Mouse (Mus musculus) MEL (cell line): ENCODE data around the gene Haus2. TPM values are rescaled to one million over a fixed set of nuclear protein-coding genes. Genes with fewer than 3 reads are reported as not detected.
"Not testable (repeated sequence)": the region's sequence is repeated elsewhere in the genome, so short reads cannot be mapped to it uniquely, and the experiment has no call there.

ENCODE experiments used
- DNase-seq: peaks from one replicate; pipeline ENCODE4 v3.0.0; 2011; ENCODE audit warnings: low read depth, low spot score
- H3K27ac ChIP-seq: 2 replicates; pipeline ENCODE4 v1.5.1; 2012; ENCODE audit warnings: low read depth, mild to moderate bottlenecking, control low read depth, low read length, moderate library complexity; ENCODE audit not compliant: control insufficient read depth
- H3K27me3 ChIP-seq, 2 experiments: fragments of 150-350 bp in 1 of 2; sonication (generic) in 1 of 2; 2 replicates each; pipeline ENCODE4 v1.6.1; 2012; ENCODE audit warnings: low read length in 2 of 2, mild to moderate bottlenecking in 2 of 2, improper control_type of control experiment in 1 of 2, moderate library complexity in 1 of 2; ENCODE audit not compliant: insufficient read depth in 2 of 2, control insufficient read depth in 1 of 2
- H3K36me3 ChIP-seq, 2 experiments: 2 replicates each; pipeline ENCODE4 v1.6.1; 2012 to 2014; ENCODE audit warnings: low read length in 2 of 2, improper control_type of control experiment in 1 of 2, inconsistent platforms in 1 of 2, mild to moderate bottlenecking in 1 of 2; ENCODE audit not compliant: insufficient read depth in 2 of 2, control insufficient read depth in 1 of 2
- H3K4me1 ChIP-seq, 2 experiments: fragments of 150-350 bp in 1 of 2; sonication (generic) in 1 of 2; 2 replicates each; pipeline ENCODE4 v1.6.1; 2012; ENCODE audit warnings: low read length in 2 of 2, improper control_type of control experiment in 1 of 2, mild to moderate bottlenecking in 1 of 2; ENCODE audit not compliant: insufficient read depth in 2 of 2, control insufficient read depth in 1 of 2
- H3K4me3 ChIP-seq, 2 experiments: fragments of 150-350 bp in 1 of 2; sonication (generic) in 1 of 2; 2 replicates each; pipeline ENCODE4 v1.5.1; 2012; ENCODE audit warnings: low read depth in 2 of 2, low read length in 2 of 2, mild to moderate bottlenecking in 2 of 2, moderate library complexity in 2 of 2, control low read depth in 1 of 2, improper control_type of control experiment in 1 of 2; ENCODE audit not compliant: control insufficient read depth in 1 of 2, insufficient read depth in 1 of 2
- H3K79me2 ChIP-seq: 2 replicates; pipeline ENCODE4 v1.6.1; 2012; ENCODE audit warnings: mild to moderate bottlenecking, low read length, moderate library complexity; ENCODE audit not compliant: control insufficient read depth, poor library complexity, insufficient read depth
- H3K9ac ChIP-seq: 2 replicates; pipeline ENCODE4 v1.6.1; 2012; ENCODE audit warnings: low read depth, mild to moderate bottlenecking, control low read depth, low read length, moderate library complexity; ENCODE audit not compliant: control insufficient read depth, poor library complexity, severe bottlenecking
- H3K9me3 ChIP-seq: fragments of 150-350 bp; sonication (generic); replicated peaks from 2 replicates; pipeline ENCODE4 v1.6.1; 2012; ENCODE audit warnings: mild to moderate bottlenecking, low read length, improper control_type of control experiment, moderate library complexity; ENCODE audit not compliant: insufficient read depth
- BHLHE40 ChIP-seq: IDR thresholded peaks from 2 replicates; pipeline ENCODE4 v1.6.1; 2012; ENCODE audit warnings: low read depth, mild to moderate bottlenecking, inconsistent platforms, low read length, improper control_type of control experiment, borderline replicate concordance
- CHD1 ChIP-seq: IDR thresholded peaks from 2 replicates; pipeline ENCODE4 v1.6.1; 2012; ENCODE audit warnings: low read depth, mild to moderate bottlenecking, inconsistent platforms, low read length, improper control_type of control experiment
- CHD2 ChIP-seq: IDR thresholded peaks from 2 replicates; pipeline ENCODE4 v1.6.1; 2011; ENCODE audit warnings: low read length, improper control_type of control experiment
- ELF1 ChIP-seq: IDR thresholded peaks from 2 replicates; pipeline ENCODE4 v1.6.1; 2014; ENCODE audit warnings: low read depth, mild to moderate bottlenecking, inconsistent platforms, low read length, improper control_type of control experiment, moderate library complexity
- EP300 ChIP-seq, 2 experiments: IDR thresholded peaks; 2 replicates each; pipeline ENCODE4 v1.6.1; 2011; ENCODE audit warnings: improper control_type of control experiment in 2 of 2, low read length in 2 of 2, low read depth in 1 of 2, mild to moderate bottlenecking in 1 of 2
- ETS1 ChIP-seq: IDR thresholded peaks from 2 replicates; pipeline ENCODE4 v1.6.1; 2012; ENCODE audit warnings: low read depth, mild to moderate bottlenecking, inconsistent platforms, low read length, improper control_type of control experiment, moderate library complexity
- GABPA ChIP-seq: IDR thresholded peaks from 2 replicates; pipeline ENCODE4 v1.6.1; 2012; ENCODE audit warnings: low read depth, mild to moderate bottlenecking, inconsistent platforms, low read length, improper control_type of control experiment, moderate library complexity
- GATA1 ChIP-seq: IDR thresholded peaks from 2 replicates; pipeline ENCODE4 v1.6.1; 2011; ENCODE audit warnings: low read depth, low read length, improper control_type of control experiment
- JUND ChIP-seq: IDR thresholded peaks from 2 replicates; pipeline ENCODE4 v1.6.1; 2011; ENCODE audit warnings: low read depth, mild to moderate bottlenecking, improper control_type of control experiment, low read length
- MAFK ChIP-seq: IDR thresholded peaks from 2 replicates; pipeline ENCODE4 v1.6.1; 2011; ENCODE audit warnings: low read depth, mild to moderate bottlenecking, low read length, improper control_type of control experiment, borderline replicate concordance
- MAX ChIP-seq: IDR thresholded peaks from 2 replicates; pipeline ENCODE4 v1.6.1; 2011; ENCODE audit warnings: low read length, improper control_type of control experiment
- MAZ ChIP-seq: IDR thresholded peaks from 2 replicates; pipeline ENCODE4 v1.6.1; 2012; ENCODE audit warnings: low read depth, mild to moderate bottlenecking, inconsistent platforms, low read length, improper control_type of control experiment
- POLR2A ChIP-seq, 2 experiments: IDR thresholded peaks; 2 replicates each; pipeline ENCODE4 v1.6.1; 2011 to 2012; ENCODE audit warnings: low read length in 2 of 2, mild to moderate bottlenecking in 2 of 2, control low read depth in 1 of 2, improper control_type of control experiment in 1 of 2, low read depth in 1 of 2, moderate library complexity in 1 of 2; ENCODE audit not compliant: control insufficient read depth in 1 of 2, insufficient read depth in 1 of 2, poor library complexity in 1 of 2
- POLR2AphosphoS2 ChIP-seq: IDR thresholded peaks from 2 replicates; pipeline ENCODE4 v1.6.1; 2011; ENCODE audit warnings: low read length, improper control_type of control experiment
- POLR2AphosphoS5 ChIP-seq: IDR thresholded peaks from 2 replicates; pipeline ENCODE4 v1.6.1; 2012; ENCODE audit warnings: low read depth, borderline replicate concordance, mild to moderate bottlenecking, inconsistent platforms, low read length, moderate library complexity, mixed read lengths
- RAD21 ChIP-seq: IDR thresholded peaks from 2 replicates; pipeline ENCODE4 v1.6.1; 2011; ENCODE audit warnings: mild to moderate bottlenecking, low read depth, low read length, improper control_type of control experiment
- RCOR1 ChIP-seq: IDR thresholded peaks from 2 replicates; pipeline ENCODE4 v1.6.1; 2012; ENCODE audit warnings: low read depth, mild to moderate bottlenecking, inconsistent platforms, low read length, improper control_type of control experiment
- SIN3A ChIP-seq: IDR thresholded peaks from 2 replicates; pipeline ENCODE4 v1.6.1; 2012; ENCODE audit warnings: low read length, improper control_type of control experiment, inconsistent platforms
- TAL1 ChIP-seq: IDR thresholded peaks from 2 replicates; pipeline ENCODE4 v1.6.1; 2012; ENCODE audit warnings: mild to moderate bottlenecking, inconsistent platforms, low read length, moderate library complexity, mixed read lengths
- TBP ChIP-seq: IDR thresholded peaks from 2 replicates; pipeline ENCODE4 v1.8.0; 2011; ENCODE audit warnings: low read depth, low read length, improper control_type of control experiment
- TCF12 ChIP-seq: IDR thresholded peaks from 2 replicates; pipeline ENCODE4 v1.6.1; 2014; ENCODE audit warnings: low read depth, mild to moderate bottlenecking, inconsistent platforms, low read length, improper control_type of control experiment, moderate library complexity
- UBTF ChIP-seq: IDR thresholded peaks from 2 replicates; pipeline ENCODE4 v1.6.1; 2012; ENCODE audit warnings: low read depth, mild to moderate bottlenecking, inconsistent platforms, low read length, improper control_type of control experiment, moderate library complexity, borderline replicate concordance; ENCODE audit not compliant: insufficient read depth
- USF1 ChIP-seq: IDR thresholded peaks from 2 replicates; pipeline ENCODE4 v1.6.1; 2014; ENCODE audit warnings: low read depth, mild to moderate bottlenecking, inconsistent platforms, low read length, improper control_type of control experiment, moderate library complexity
- ZC3H11A ChIP-seq: IDR thresholded peaks from 2 replicates; pipeline ENCODE4 v1.6.1; 2012; ENCODE audit warnings: low read depth, mild to moderate bottlenecking, inconsistent platforms, low read length, improper control_type of control experiment
- ZMIZ1 ChIP-seq: IDR thresholded peaks from 2 replicates; pipeline ENCODE4 v1.6.1; 2012; ENCODE audit warnings: low read depth, mild to moderate bottlenecking, inconsistent platforms, low read length, improper control_type of control experiment, moderate library complexity
- ZNF384 ChIP-seq: IDR thresholded peaks from 2 replicates; pipeline ENCODE4 v1.6.1; 2012; ENCODE audit warnings: low read depth, mild to moderate bottlenecking, inconsistent platforms, low read length, improper control_type of control experiment
- polyA plus RNA-seq, 2 experiments: library from polyadenylated mRNA; stranded (reverse) in 1 of 2; unstranded in 1 of 2; fragments of >175 nt in 1 of 2; fragments of >200 nt in 1 of 2; gene quantifications; 2 replicates each; pipeline versions ENCODE4 v1.2.1 to v1.2.4; 2012; ENCODE audit warnings: low replicate concordance in 2 of 2, low read depth in 1 of 2; ENCODE audit not compliant: insufficient read length in 2 of 2, insufficient read depth in 1 of 2, missing spikeins in 1 of 2
- total RNA-seq: library from RNA; depleted of rRNA; stranded (reverse); fragments of 300-350 nt; gene quantifications from 2 replicates; pipeline ENCODE4 v1.2.3, GENCODE M21; 2012

Haus2 gene
- total and polyA plus RNA-seq, 3 experiments = 14.5 to 16.7 TPM; not detected in 1

DNA sequence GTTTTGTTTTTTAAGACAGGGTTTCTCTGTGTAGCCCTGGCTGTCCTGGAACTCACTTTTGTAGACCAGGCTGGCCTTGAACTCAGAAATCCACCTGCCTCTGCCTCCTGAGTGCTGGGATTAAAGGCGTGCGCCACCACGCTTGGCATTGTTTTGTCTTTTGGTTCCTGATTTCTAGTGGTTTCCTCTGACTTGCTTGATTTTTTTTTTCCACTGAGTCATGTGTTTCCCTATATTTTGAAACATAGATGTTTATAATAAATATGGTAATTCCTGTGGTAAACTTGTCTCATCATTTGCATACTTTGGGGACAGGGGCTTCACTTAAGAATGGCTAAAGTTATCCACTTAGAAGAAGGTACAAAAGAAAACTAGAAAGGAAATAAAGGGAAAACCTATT, 37.0 kb upstream of the Haus2 start:
- H3K36me3 ChIP-seq = peaks cover 2 to 71% of the 10 kb centered on the region in 2 experiments; a peak in 3 of 4 replicates
- H3K4me3 ChIP-seq, H3K27me3 ChIP-seq, DNase-seq, H3K9me3 ChIP-seq, H3K9ac ChIP-seq: not testable (repeated sequence)
- H3K27ac ChIP-seq = peak overlapping the region; percentile 32; the same call in 1 of the 2 replicates
- peak; percentile 61; the same call in 1 of the 2 replicates for TF ChIP-seq ZNF384
- peaks cover 68% of the 10 kb centered on the region for H3K79me2 ChIP-seq
- peaks cover 37 to 38% of the 10 kb centered on the region in 2 experiments for H3K4me1 ChIP-seq

GRCm38 (mm10) chr2:120575121-120575520, 34.1 kb upstream of the Haus2 start:
- peak overlapping the region in 1 of 2 experiments; percentile 24; a peak in 1 of 4 replicates for H3K4me3 ChIP-seq
- H3K4me1 ChIP-seq = peaks cover 46 to 47% of the 10 kb centered on the region in 2 experiments
- H3K36me3 ChIP-seq = peaks cover 4 to 80% of the 10 kb centered on the region in 2 experiments; a peak in 3 of 4 replicates
- DNase-seq = no peak
- peak overlapping the region; percentile 59 for H3K9ac ChIP-seq
- H3K79me2 ChIP-seq = peaks cover 57% of the 10 kb centered on the region
- no peaks in the 10 kb centered on the region for H3K9me3 ChIP-seq
- H3K27ac ChIP-seq = peak overlapping the region; percentile 95
- H3K27me3 ChIP-seq = no peaks in the 10 kb centered on the region
- TF ChIP-seq ETS1 = no peak
- 0 out of 2 replicates have a peak, but pooled peaks have one; percentile 42 for TF ChIP-seq CHD1

GRCm38 (mm10) chr2:120575978-120576377, 33.2 kb upstream of the Haus2 start:
- Histone ChIP-seq H3K4me3 (0 out of 4 replicates have a peak overlapping the region, but pooled peaks of 1 of the 2 experiments have one; percentile 2), H3K4me1 (peaks cover 44 to 47% of the 10 kb centered on the region in 2 experiments), H3K27ac (peak overlapping the region; percentile 95), H3K9ac (peak overlapping the region; percentile 46), H3K9me3 (no peaks in the 10 kb centered on the region), H3K27me3 (no peaks in the 10 kb centered on the region), H3K36me3 (peaks cover 6 to 77% of the 10 kb centered on the region in 2 experiments; a peak in 3 of 4 replicates), H3K79me2 (peaks cover 60% of the 10 kb centered on the region)
- DNase-seq = peak; percentile 81
- TF ChIP-seq SIN3A (peak; percentile 86), TBP (no peak; the same call in none of the 2 replicates), MAZ (0 out of 2 replicates have a peak, but pooled peaks have one; percentile 23), JUND (0 out of 2 replicates have a peak, but pooled peaks have one; percentile 31), USF1 (no peak), TAL1 (peak; percentile 91), ETS1 (peak; percentile 92), RCOR1 (peak; percentile 91), TCF12 (peak; percentile 88), RAD21 (no peak), POLR2AphosphoS2 (no peak), MAX (no peak), UBTF (no peak), ZC3H11A (no peak), GATA1 (peak; percentile 97), POLR2AphosphoS5 (no peak), BHLHE40 (peak; percentile 64; the same call in 1 of the 2 replicates), GABPA (no peak), ELF1 (peak; percentile 54; the same call in 1 of the 2 replicates), EP300 (IDR thresholded peaks at IDR 0.05; ENCODE audit: low read depth in 1 of 2, low read length in 2 of 2) (peak; percentile 96 to 97), ZMIZ1 (no peak), CHD2 (no peak), POLR2A (IDR thresholded peaks at IDR 0.05; ENCODE audit: control insufficient read depth in 1 of 2, insufficient read depth in 1 of 2, low read depth in 1 of 2, low read length in 2 of 2, poor library complexity in 1 of 2) (0 out of 4 replicates have a peak, but pooled peaks of 1 of the 2 experiments have one; percentile 18), MAFK (no peak; the same call in 1 of the 2 replicates)
